Mouse (Mus musculus): ENCODE measurements around the gene Sorl1. TPM values are rescaled to one million over a fixed set of nuclear protein-coding genes. Genes with fewer than 3 reads are reported as not detected.

Gene Sorl1
- total RNA-seq, 2 experiments from 2014 or later: 23.5 to 38.2 TPM

DNA sequence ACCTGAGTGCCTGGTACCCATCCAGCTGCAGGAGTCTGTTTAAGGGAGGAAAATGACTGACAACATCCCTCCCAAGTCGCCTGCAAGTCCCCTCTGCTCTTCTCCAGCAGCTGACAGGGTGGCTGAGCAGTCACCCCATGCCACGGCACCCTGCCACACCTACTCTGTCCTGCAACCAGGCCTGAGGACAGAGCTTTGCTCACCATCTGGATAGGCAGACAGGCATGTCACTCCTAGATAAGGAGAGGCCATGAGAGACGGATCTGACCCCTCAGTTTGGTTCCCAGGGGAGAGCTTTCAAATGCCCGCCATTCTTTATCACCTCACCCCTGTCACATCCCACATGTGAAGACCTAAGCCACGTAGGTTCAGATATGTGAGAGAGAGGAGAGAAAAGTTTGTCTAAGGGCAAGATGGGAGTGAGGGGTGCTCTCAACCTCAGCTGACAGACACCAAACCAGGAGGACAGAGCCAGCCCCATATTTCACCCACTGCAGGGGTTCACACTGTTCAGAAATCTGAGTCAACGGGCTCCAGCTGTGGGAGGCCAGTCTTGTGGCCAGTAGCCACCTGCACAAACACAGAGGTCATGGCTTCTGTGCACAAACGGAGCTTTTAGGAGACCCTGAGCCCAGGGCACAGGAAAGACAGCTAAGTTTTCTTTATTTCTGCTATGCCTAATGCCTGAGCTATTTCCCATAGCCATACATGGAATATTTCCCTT, 104.6 kb downstream of the Sorl1 start:
- DNase-seq (ENCODE audit: low spot score in 2 of 2): no peak

DNA sequence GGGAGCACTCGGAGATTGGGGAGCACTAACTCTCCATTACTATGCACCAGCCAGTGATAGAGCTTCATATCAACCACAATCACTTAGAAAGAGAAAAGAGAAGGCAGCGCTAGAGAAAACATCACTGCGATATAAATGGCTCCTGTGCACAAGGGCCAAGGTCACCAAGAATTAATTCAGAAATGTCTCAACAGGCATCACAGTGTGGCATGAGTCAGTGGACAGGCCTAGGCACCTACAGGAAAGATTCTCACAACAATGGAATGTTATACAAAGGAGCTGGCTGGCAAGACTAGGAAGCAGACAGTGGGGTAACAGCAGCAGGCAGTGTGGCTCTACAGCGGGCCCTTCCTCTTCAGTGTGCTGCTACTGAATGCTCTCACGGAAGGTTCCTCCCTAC, 115.6 kb downstream of the Sorl1 start:
- peak in 1 of 2 experiments; percentile 15 for DNase-seq (ENCODE audit: low spot score in 2 of 2)

- DNase-seq (ENCODE audit: low spot score in 2 of 2): no peak
These were observed 119.0 kb downstream of the Sorl1 start for GRCm38 (mm10) chr9:42005101-42005500.

DNA sequence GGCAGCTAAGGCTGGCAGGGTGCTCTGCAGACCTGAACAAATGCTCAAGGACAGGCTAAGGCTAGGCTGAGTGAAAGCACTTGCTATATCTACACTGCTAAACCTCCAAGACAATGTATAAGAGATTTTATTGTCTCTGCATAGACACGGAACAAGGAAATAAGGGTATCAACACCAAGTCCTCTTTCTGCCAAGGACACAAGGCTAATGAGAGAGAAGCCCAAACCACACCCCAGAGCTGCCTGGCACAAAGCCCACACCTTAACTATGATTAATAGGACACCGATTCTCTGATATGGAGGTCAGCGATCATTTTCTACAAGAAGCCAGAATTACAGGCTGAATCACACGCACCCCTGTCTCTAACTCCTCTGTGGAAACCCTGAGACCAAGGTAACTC, 120.0 kb downstream of the Sorl1 start:
- DNase-seq (ENCODE audit: low spot score in 2 of 2): peak in 1 of 2 experiments; percentile 22

- DNase-seq (ENCODE audit: low spot score in 2 of 2): peak in 1 of 2 experiments; percentile 41
These were observed 124.3 kb downstream of the Sorl1 start for GRCm38 (mm10) chr9:41999498-42000473.

DNA sequence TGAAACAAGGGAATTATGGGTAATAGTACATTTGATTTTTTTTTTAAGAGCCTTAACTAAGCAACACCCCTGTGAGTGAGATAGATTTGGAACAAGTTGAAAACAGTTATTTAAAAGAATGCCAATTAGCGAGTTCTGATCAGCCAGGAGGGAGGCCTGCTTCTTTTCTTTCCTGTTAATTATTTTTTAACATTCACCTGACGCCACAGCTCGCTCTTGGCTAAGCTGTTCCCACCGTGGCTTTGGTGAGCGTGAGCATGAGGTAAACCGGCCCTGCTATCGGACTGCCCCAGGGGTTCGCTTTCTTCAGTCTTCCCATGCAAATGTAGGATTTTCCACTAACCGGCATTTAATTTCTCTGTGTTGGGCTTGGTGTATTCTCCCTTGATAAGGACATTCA, 128.8 kb downstream of the Sorl1 start:
- no peak for DNase-seq (ENCODE audit: low spot score in 2 of 2)

DNA sequence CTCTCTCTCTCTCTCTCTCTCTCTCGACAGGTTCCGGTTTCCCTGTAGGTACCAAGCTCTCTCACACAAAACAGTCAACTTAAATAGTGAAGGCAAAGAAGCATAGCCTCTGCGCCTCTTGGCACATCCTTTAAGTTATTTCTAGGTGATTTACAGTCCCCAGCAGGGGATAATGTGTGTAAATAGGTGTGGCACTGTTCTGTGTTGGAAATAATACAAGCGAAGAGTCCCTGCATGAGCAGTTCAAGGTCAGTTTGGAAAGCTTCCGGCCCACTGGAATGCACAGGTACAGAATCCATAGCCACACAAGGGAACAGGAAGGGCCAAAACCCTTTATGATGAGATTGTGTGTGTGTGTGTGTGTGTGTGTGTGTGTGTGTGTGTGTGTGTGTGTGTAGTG, 130.3 kb downstream of the Sorl1 start:
- no peak for DNase-seq (ENCODE audit: low spot score in 2 of 2)

GRCm38 (mm10) chr9:41992841-41993240, 131.3 kb downstream of the Sorl1 start:
- no peak for DNase-seq (ENCODE audit: low spot score in 2 of 2)

- no peak for DNase-seq (ENCODE audit: low spot score in 2 of 2)
These were observed 138.5 kb downstream of the Sorl1 start for GRCm38 (mm10) chr9:41985636-41986035.

- DNase-seq (ENCODE audit: low spot score in 2 of 2): no peak
These were observed 139.0 kb downstream of the Sorl1 start for GRCm38 (mm10) chr9:41985052-41985451.

- no peak for DNase-seq (ENCODE audit: low spot score in 2 of 2)
These were observed 139.8 kb downstream of the Sorl1 start for GRCm38 (mm10) chr9:41984306-41984705.

- DNase-seq (ENCODE audit: low spot score in 2 of 2): no peak
These were observed 140.8 kb downstream of the Sorl1 start for GRCm38 (mm10) chr9:41983286-41983685.

- no peak for DNase-seq (ENCODE audit: low spot score in 2 of 2)
These were observed 141.3 kb downstream of the Sorl1 start for GRCm38 (mm10) chr9:41982760-41983159.

- DNase-seq (ENCODE audit: low spot score in 2 of 2): no peak
These were observed 142.1 kb downstream of the Sorl1 start for GRCm38 (mm10) chr9:41982023-41982422.

GRCm38 (mm10) chr9:41981306-41981705, 142.8 kb downstream of the Sorl1 start:
- no peak for DNase-seq (ENCODE audit: low spot score in 2 of 2)

DNA sequence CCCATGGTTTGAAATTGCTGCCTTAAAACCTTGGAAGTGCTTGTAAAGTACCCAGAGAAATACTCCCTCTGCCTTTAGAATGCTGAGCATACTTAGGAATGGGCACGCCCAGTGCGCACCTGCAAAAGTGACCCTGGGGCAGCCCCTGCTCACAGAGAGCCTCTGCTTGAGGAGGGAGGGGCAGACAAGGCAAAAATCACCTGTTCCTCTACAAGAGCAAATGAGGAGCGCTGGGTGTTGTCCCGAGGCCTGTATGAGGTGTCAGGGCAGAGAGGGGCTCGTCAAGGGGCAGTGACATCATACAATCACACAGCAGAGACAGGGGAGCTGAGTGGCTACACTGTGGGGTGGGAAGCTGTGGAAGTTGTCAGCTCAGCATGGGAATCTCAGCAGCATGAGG, 143.3 kb downstream of the Sorl1 start:
- DNase-seq (ENCODE audit: low spot score in 2 of 2): no peak

DNA sequence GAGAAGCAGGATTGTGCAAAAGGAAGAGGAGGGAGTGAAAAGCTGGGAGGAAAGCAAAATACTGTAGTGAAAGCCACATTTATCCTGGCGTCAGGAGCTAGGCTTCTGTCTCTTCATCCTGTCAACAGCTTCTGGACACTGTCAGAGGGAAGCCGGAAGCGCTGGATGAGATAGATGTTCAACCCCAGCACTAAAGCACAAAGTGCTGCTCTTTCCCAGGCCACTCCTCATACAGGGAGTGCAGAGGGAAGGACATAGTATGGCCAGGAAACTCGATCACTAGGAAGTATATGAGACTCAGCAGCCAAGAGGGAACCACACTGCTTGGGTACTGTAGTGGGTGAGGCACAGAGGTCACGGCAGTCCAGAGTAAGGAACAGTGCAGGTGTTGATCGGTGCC, 145.7 kb downstream of the Sorl1 start:
- DNase-seq (ENCODE audit: low spot score in 2 of 2): no peak

GRCm38 (mm10) chr9:41975968-41976367, 148.1 kb downstream of the Sorl1 start:
- no peak for DNase-seq (ENCODE audit: low spot score in 2 of 2)

DNA sequence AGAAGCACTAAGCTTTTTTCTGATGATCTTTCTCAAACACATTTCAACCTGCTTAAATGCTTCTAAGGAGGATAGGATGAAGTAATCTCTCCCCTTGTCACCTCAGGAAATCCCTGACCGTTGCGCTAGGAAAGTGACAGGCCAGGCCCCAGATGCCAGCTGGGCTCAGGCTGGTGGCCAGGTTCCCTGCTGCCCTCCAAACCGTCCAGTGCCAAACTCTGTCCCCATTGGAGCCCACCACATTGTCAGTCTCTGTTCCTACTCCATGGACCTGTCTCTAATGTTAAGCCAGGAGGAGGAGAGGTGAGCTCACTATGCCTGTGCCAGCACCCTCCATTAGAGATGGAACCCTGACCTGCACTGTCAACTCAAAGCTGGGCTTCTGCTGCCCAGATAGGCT, 149.4 kb downstream of the Sorl1 start:
- DNase-seq (ENCODE audit: low spot score in 2 of 2): no peak

DNA sequence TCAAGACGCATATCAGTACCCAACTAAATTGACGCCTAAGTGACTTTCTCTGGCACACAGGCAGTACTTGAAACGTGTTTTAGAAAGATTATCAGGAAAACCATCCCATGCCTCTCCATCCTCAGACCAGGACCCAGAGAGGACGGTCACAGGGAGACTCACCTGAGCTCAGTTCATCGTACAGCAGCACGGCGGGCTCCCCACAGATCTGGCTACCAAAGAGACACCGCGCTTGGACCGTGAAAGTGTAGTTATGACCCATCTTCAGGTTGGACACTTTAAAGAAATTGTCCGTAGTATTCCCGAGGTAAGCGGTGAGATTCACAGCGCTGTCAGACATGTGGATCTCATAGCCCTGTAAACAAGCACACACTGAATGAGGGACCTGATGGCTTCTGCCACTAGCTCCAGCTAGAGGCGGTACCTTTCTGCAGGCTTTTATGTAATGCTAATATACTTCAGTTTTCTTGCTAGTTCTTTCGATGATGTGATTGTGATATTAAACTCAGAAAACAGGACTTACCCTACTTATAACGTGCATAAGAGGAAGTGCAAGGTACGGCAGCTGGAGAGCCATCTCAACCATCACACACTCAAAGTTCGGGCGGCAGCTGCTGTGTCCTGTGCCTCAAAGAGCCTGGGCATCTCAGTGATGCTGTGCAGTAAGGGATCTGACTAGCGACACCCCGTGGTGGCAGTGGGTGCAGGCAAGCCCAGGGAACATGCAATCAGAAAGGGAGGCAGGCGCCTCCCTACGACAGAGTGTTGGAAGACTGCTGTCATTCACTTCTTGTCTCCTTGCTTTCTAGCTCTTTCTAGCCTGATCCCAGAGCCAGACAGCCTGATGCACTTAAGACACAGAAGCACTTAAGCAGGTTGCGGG, 150.1 kb downstream of the Sorl1 start:
- peak; percentile 16 to 39 for DNase-seq (ENCODE audit: low spot score in 2 of 2)

DNA sequence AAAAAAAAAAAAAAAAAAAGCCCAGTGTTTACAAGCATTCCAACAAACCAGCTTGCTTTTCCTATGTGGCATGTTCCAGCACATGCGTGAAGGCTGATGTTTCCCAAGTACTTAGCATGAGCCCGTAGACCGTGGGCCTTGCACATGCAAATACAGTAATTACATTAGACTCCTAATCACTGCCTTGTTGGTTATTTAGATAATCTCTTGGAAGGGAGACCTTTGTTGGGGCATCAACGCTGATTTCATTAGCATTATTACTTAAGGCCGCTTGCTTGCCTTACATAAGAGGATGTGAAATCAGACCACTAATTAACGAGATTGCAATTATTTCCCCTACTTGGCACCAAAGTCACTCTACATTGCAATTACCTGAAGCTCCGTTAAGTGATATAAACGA, 154.1 kb downstream of the Sorl1 start:
- DNase-seq (ENCODE audit: low spot score in 2 of 2): no peak
